Mouse (Mus musculus) forebrain, embryonic 13.5 days (tissue): Measurements from ENCODE around the gene Larp1. TPM values are rescaled to one million over a fixed set of nuclear protein-coding genes. Genes with fewer than 3 reads are reported as not detected.

Experiments used
- ATAC-seq: fragments of 200-750 bp; cut with Nextera tagmentation; 2 replicates; pipeline ENCODE4 v1.8.0; 2017
- H3K27ac ChIP-seq: fragments of 300-500 bp; sonication (generic); 2 replicates; pipeline ENCODE4 v1.5.1; 2015; ENCODE audit warnings: inconsistent platforms, mild to moderate bottlenecking, moderate library complexity
- H3K27me3 ChIP-seq: fragments of 300-500 bp; sonication (generic); 2 replicates; pipeline ENCODE4 v1.6.1; 2015; ENCODE audit warnings: mild to moderate bottlenecking, inconsistent platforms
- H3K36me3 ChIP-seq: fragments of 300-500 bp; sonication (generic); 2 replicates; pipeline ENCODE4 v1.6.1; 2015; ENCODE audit warnings: mild to moderate bottlenecking, inconsistent platforms; ENCODE audit not compliant: poor library complexity, severe bottlenecking
- H3K4me1 ChIP-seq: fragments of 300-500 bp; sonication (generic); 2 replicates; pipeline ENCODE4 v1.6.1; 2015; ENCODE audit warnings: inconsistent platforms
- H3K4me2 ChIP-seq: fragments of 300-500 bp; sonication (generic); 2 replicates; pipeline ENCODE4 v1.6.1; 2015; ENCODE audit warnings: inconsistent platforms, mild to moderate bottlenecking, moderate library complexity
- H3K4me3 ChIP-seq: fragments of 300-500 bp; sonication (generic); 2 replicates; pipeline ENCODE4 v1.5.1; 2015; ENCODE audit warnings: mild to moderate bottlenecking, inconsistent platforms
- H3K9ac ChIP-seq: fragments of 300-500 bp; sonication (generic); 2 replicates; pipeline ENCODE4 v1.6.1; 2015; ENCODE audit warnings: mild to moderate bottlenecking, inconsistent platforms
- H3K9me3 ChIP-seq: fragments of 300-500 bp; sonication (generic); replicated peaks from 2 replicates; pipeline ENCODE4 v1.6.1; 2016; ENCODE audit warnings: inconsistent platforms
- WGBS: fragments of 180-500 bp; shearing (Covaris S2); methylation state at CpG from one replicate; pipeline ENCODE4 v1.1.7; 2015; 5-methylcytosine and 5-hydroxymethylcytosine counted together
- polyA plus RNA-seq: library from polyadenylated mRNA; unstranded; fragments of >200 nt; fragmentation: Nextera tagmentation; extraction: Ambion mirVana; gene quantifications from 2 replicates; pipeline ENCODE4 v1.2.1, GENCODE M21; 2015

The Larp1 gene
- polyA plus RNA-seq, 1 experiment from 2014 or later, result 14.1 TPM

DNA sequence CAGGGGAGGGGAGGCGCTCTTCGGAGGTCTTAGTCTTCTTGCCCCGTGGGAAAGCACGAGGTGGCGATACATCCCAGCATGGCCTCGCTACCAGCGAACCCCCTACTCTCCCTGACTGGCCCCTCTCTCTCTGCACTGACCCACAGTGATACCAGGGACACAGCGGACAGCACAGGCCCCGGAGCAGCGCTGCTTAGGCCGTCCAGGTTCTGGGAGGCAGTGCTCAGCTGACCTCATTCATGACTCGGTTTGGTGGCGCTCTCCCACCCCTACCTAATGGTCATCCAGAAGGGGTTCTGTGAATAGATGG, 94.4 kb downstream of the Larp1 start:
- H3K4me1 ChIP-seq, result peaks cover 38% of the 10 kb centered on the region
- no peaks in the 10 kb centered on the region for H3K9me3 ChIP-seq
- peak overlapping the region; percentile 93 for H3K9ac ChIP-seq
- H3K4me3 ChIP-seq, result peak overlapping the region; percentile 98
- H3K27me3 ChIP-seq, result peaks cover 7% of the 10 kb centered on the region
- no peaks in the 10 kb centered on the region for H3K36me3 ChIP-seq
- H3K4me2 ChIP-seq, result peak overlapping the region; percentile 77
- peak; percentile 43 for ATAC-seq
- WGBS, result 43% methylated on average over 11 of the region's 13 CpGs
- peak overlapping the region; percentile 20; the same call in 1 of the 2 replicates for H3K27ac ChIP-seq

DNA sequence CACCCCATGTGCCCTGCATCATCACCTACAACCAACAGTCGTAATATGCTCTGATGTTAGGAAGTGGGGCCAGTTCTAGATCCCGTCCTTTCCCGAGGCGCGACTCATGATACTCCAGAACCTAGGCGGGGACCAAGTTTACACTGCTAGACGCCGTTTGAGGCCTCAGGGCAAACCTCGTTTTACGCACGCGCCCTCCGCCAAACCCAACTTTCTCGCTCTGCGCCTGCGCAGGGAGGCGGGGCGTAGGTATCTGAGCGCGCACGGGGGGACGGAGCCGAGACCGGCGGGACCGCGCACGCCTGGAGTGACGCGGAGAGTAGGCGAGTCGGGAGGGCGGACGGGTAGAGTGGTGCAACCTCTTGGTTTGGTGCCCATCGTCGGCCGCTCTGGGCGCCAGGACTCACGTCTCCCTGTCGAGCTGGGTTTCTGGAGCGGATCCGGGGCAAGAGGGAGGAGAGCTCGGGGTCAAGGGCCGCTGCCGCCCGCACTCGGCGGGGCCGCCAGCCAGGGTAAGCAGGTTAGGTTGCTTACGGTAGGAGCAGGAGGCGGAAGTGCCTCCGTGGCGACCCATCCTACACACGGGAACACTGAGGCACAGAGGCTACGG, 94.9 kb downstream of the Larp1 start, which contains the start of gene Cnot8:
Gene Cnot8 (plus strand): TSS at position 457 of the 610 bp plus-strand sequence.
- Histone ChIP-seq H3K27ac (peak within 1 kb of the TSS; percentile 86), H3K27me3 (peaks cover 2% of the 10 kb centered on the region), H3K9ac (peak within 1 kb of the TSS; percentile 93), H3K4me2 (peak within 1 kb of the TSS; percentile 77), H3K4me3 (peak within 1 kb of the TSS; percentile 98), H3K4me1 (peaks cover 38% of the 10 kb centered on the region), H3K36me3 (no peaks in the 10 kb centered on the region), H3K9me3 (no peaks in the 10 kb centered on the region)
- peak; percentile 98 for ATAC-seq
- under 1% methylated on average over 55 of the region's 55 CpGs for WGBS

DNA sequence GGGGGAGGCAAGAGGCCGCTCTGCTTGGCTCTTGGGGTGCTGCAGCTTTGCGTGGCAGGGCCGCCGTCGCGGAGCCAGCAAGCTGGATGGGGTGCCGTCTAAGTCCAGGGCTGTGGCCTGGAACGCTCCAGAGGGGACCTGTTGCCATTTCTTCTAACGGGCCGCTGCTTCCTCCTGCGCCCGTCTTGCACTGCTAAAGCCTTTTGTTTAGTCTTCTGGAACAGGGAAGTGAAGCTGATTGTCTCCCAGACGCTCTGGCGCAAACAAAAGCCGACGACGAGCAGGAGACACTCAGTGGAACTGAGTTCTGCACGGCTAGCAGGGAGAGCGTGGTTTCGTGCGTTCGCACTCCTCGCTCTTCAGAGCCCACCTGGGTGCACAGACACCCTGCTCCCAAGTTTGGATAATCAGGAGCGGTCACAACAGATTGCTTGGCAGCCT, 95.5 kb downstream of the Larp1 start:
- peak overlapping the region; percentile 86 for H3K27ac ChIP-seq
- H3K27me3 ChIP-seq, result no peaks in the 10 kb centered on the region
- H3K36me3 ChIP-seq, result no peaks in the 10 kb centered on the region
- under 1% methylated on average over 24 of the region's 24 CpGs for WGBS
- H3K9ac ChIP-seq, result peak overlapping the region; percentile 93
- H3K4me3 ChIP-seq, result peak overlapping the region; percentile 98
- H3K9me3 ChIP-seq, result no peaks in the 10 kb centered on the region
- H3K4me2 ChIP-seq, result peak overlapping the region; percentile 77
- H3K4me1 ChIP-seq, result peaks cover 38% of the 10 kb centered on the region
- no peak for ATAC-seq

DNA sequence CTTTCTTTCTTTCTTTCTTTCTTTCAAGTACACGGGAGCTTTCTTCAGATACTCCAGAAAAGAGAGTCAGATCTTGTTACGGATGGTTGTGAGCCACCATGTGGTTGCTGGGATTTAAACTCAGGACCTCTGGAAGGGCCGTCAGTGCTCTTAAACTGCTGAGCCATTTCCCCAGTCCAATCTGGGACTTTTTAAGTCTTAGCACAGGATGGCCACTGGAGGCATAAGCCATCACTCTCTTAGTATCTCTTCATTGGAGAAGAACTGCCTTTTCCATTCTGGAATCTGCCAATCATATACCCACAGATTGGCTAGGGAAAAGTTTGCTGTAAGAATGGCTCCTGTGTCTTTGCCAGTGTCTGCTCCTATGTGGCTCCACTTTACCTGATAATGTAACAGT, 98.1 kb downstream of the Larp1 start:
- ATAC-seq, result no peak

DNA sequence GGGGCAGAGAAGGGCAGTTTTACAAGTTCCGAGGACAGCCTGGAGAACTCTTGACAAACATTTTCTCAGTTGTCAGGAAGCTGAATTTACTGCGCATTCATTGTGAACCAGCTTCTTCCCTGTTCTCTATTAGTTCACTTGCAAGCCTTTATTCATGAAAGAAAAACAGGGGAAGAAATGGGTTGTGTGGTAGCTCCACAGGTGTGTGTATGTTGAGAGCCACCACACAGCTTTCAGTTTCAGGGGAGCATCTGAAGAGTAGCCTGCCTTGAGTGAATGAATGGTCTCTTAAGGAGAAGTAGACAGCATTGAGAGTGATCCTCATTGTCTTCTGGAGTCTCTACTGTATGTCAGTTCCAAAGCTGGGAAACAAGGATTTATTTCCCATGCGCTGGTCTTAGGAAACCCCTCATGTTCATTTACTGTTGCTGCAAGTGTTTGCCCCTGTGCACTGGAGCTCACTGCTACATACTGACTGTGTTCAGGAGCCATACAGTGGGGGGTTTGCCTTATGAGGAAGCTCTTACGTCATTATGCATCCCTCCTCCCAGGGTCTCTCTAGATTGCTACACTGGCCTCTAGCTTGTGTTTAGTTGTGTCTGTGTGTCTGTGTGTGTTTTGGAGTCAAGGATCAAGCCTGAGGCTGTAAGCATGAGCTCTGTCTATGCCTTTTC, 98.9 kb downstream of the Larp1 start:
- Histone ChIP-seq H3K27me3 (no peaks in the 10 kb centered on the region), H3K4me1 (peaks cover 38% of the 10 kb centered on the region), H3K4me3 (no peak overlapping the region), H3K4me2 (no peak overlapping the region), H3K27ac (no peak overlapping the region), H3K9me3 (no peaks in the 10 kb centered on the region), H3K36me3 (peaks cover 34% of the 10 kb centered on the region), H3K9ac (no peak overlapping the region)
- ATAC-seq, result no peak
- WGBS, result 94% methylated on average over 4 of the region's 4 CpGs

More for the DNA sequence above, 98.1 kb downstream of the Larp1 start:
- H3K27ac ChIP-seq, result no peak overlapping the region
- H3K4me1 ChIP-seq, result peaks cover 38% of the 10 kb centered on the region
- WGBS, result 68% methylated on average over 3 of the region's 3 CpGs
- H3K9me3 ChIP-seq, result no peaks in the 10 kb centered on the region
- H3K4me3 ChIP-seq, result no peak overlapping the region
- H3K36me3 ChIP-seq, result peaks cover 26% of the 10 kb centered on the region
- no peaks in the 10 kb centered on the region for H3K27me3 ChIP-seq
- H3K9ac ChIP-seq, result no peak overlapping the region
- H3K4me2 ChIP-seq, result no peak overlapping the region

Other genes starting within 250 kb of the Larp1 start
- gene Sap30l, start 207.4 kb upstream of the Larp1 start, polyA plus RNA-seq, result 6.8 and 7.4 TPM in 2 replicates
- not detected in 2 replicates for gene Hand1, start 176.2 kb upstream of the Larp1 start, polyA plus RNA-seq
- 0.15 and 0.19 TPM in 2 replicates for gene Gm12248, start 84.1 kb downstream of the Larp1 start, polyA plus RNA-seq
- 124 and 129 TPM in 2 replicates for gene Cnot8, start 95.1 kb downstream of the Larp1 start, polyA plus RNA-seq
- gene Gemin5, start 159.5 kb downstream of the Larp1 start, polyA plus RNA-seq, result 13.9 and 21.2 TPM in 2 replicates
- gene Mrpl22, start 162.6 kb downstream of the Larp1 start, polyA plus RNA-seq, result 119 and 135 TPM in 2 replicates
- gene Igtp, start 190.5 kb downstream of the Larp1 start, polyA plus RNA-seq, result 0.83 and 0.94 TPM in 2 replicates
- 0.29 and 0.49 TPM in 2 replicates for gene Irgm2, start 190.6 kb downstream of the Larp1 start, polyA plus RNA-seq